Mouse (Mus musculus): Measurements from ENCODE around the gene Rpl9.

The Rpl9 gene

DNA sequence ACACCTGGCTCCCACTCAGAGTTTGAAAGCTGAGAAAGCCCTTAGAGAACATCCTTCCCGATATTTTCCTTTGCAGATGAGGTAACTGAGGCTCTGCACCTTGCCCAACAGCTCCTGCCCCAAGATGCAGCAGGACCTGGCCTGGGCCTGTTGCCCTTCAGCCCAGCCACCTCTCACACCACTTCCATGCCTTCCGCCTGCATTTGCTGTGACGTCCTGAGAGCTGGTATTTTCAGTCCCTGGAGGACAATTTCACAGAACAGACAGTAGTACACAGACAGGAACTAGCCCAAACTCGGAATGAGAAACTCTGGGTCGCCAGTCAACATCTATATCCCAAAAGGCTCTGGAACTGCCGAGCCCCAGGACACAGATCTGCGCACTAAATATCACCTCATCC is 16.5 kb downstream of the Rpl9 start:
- in situ Hi-C loops (cut with MseI, MboI), result no loop called here

DNA sequence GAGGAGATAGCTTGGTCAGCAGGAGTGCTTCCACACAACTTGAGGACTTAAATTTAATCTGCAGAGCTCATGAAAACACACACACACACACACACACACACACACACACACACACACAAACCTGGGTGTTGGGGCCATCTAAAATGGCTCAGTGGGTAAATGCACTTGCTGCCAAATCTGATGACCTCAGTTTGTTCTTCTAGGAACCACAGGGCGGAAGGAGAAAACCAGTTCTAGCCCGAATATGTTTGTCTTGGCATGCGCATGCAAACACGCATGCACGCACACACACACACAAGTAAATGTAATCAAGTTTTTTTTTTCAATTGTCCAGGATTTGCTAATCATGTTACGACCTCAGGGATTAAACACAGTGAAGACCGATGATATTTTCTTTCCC is 19.7 kb downstream of the Rpl9 start:
- in situ Hi-C loops (cut with MseI, MboI), result no loop called here

DNA sequence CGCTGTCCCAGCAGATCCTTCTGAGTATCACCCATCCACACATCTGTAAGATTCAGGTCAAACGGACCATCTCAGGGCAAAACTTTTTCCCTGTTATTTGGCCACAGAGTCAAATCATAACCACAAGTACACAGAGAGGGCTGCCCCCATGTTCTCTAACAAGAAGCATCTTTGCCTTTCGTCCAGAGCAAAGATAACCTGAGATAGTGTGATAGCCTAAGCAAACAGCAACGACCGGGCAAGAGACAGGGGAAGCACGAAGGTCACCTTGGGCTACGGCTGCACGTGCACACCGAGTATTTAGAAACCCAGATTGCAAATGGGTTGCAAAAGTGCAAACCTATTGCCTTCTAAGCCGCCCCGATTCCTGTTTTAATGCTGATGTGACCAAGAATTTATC is 23.4 kb downstream of the Rpl9 start:
- in situ Hi-C loops (cut with MseI, MboI), result no loop called here

DNA sequence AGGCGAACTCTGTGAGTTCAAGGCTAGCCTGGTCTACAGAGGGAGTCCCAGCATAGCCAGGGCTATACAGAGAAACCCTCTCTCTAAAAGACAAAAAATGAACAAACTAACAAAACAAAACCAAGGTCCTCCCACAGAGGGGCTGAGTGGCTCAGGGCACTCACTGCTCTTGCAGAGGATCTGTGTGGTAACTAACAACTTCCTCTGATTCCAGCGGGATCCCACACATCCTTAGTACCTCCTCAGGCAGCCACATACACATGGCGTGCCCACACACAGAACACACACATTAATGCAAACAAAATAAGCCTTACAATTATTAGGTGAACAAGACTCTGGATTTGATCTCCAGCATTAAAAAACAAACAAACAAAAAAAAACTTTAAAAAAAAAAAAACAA is 33.5 kb downstream of the Rpl9 start:
- in situ Hi-C loops (cut with MseI, MboI), result no loop called here

DNA sequence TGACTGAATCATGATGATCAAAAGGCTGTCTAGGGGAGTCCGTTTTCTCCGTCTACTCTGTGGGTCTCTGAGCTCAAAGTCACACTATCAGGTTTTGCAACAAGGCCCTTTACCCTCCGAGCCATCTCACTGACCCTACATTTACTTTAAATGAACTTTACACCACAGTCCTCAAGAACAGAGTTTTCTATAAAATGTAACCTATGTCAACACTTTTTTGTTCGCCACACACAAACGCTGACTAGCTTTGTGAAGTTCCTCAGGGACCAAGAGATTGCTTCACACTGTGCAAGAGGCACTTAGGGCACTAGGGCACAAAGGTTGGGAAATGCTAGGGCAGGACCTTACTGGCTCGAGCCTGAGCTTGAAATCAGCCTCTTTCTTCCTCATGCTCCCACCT is 34.4 kb downstream of the Rpl9 start:
- in situ Hi-C loops (cut with MseI, MboI), result no loop called here

DNA sequence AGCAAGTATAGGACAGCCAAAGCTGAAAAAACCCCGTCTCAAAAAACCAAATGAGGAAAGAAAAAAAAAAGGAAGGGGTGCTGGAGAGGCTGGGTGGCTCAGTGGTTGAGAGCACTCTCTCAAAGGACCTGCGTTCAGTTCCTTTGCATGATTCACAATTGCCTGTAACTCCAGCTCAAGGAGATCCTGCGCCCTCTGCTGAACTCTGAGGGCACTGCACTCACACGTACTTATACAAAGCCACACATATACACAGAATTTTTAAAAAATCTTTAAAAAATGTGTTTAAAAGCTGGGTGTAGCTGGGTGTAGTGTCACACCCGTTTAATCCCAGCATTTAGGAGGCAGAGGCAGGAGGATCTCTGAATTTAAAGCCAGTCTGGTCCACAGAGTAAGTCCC is 36.3 kb downstream of the Rpl9 start:
- in situ Hi-C loops (cut with MseI, MboI), result no loop called here

DNA sequence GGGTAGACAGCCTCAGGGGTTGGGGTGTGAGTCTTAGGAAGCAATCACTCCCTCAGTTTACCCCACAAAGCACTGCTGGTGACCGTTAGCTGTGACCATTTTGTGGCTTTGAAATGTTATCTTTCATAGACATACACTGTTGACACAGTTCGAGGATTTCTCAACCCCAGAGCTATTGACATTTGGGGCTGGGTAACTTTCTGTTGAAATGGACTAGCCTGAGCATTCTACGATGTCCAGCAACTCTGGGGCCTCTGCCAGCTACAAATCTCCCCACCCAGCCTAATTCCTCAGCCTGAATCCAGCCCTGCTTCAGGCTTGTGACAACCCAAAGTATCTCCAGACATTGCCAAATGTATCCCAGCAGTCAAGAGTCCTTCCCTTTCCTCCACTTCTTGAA is 37.1 kb downstream of the Rpl9 start:
- in situ Hi-C loops (cut with MseI, MboI), result no loop called here

DNA sequence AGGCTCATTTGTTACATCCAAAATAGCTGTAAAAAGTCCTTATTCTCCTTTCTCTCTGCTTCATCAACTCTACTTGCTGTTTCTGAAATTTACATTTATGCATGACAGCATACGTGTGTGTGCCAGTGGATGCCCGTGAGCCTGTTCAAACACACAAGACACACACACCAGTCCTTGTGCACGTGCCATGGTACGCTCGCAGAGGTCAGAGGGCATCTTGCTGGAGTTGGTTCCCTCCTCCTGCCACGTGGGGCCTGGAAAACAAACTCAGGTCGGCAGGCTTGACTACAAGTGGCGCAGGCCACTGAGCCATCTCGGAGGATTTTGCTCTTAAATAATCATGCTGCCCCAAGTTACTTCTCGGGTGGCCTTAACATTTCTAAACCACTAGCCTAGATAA is 40.7 kb downstream of the Rpl9 start:
- in situ Hi-C loops (cut with MseI, MboI), result no loop called here

DNA sequence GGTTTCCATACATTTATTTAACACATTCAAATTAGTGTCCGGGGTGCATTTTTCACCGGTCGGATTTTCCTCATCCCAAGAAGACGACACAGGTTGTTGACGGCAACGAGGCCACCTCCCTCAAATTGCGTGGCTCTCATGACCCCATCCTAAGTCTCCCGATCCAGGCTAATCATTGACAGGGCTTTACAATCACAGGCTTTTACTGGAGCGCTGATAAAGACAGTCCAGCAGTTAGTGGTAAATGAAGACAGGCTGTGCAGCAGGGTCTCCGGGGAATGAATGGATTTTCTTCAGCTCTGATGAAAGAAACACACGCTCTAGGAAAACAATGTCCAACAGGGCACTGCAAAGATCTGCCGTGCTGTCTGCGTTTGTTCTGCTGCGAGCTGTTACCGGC is 43.1 kb downstream of the Rpl9 start, which contains the start of gene Klb:
Klb (plus strand) TSS at position 147 of the 400 bp plus-strand sequence.
- in situ Hi-C loops (cut with MseI, MboI), result no loop called here

DNA sequence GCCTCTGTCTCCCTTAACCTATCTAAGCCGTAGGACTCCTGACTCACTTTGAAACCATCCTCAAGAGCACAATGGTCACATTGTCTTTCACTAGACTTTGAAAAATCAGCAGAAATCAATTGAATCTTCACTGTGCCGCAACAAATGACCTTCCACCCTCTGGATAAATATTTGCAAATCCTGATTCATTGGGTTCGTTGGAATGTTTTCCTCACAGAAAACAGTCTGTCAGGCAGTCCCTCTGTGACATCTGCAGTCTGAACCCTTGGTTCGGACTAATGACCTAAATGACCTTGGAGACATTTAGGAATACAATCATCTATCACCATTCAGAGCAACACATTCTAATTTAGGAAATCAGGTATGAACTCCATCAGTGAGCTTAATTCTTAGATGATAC is 51.1 kb downstream of the Rpl9 start:
- in situ Hi-C loops (cut with MseI, MboI), result no loop called here

DNA sequence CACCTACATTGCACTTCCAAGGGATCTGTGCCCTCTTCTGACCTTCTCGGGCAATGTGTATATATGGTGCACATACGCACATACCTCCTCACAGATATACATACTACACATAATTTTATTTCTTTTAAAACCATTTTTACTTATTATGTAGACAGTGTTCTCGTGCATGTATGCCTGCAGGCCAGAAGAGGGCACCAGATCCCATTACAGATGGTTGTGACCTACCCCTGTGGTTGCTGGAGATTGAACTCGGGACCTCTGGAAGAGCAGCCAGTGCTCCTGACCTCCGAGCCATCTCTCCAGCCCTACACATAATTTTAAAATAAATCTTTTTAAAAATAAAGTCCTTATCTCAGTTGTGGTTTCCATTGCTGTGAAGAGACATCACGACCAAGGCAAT is 52.9 kb downstream of the Rpl9 start:
- in situ Hi-C loops (cut with MseI, MboI), result no loop called here
